Mouse (Mus musculus) hindbrain, embryonic 11.5 days (tissue): Measurements from ENCODE around the gene Tekt3. TPM values are rescaled to one million over a fixed set of nuclear protein-coding genes. Genes with fewer than 3 reads are reported as not detected.
A peak's percentile ranks its signal among the peaks of the same experiment; 100 is the strongest.

ENCODE experiments used
- ATAC-seq: fragments of 200-750 bp; cut with Nextera tagmentation; 2 replicates; pipeline ENCODE4 v1.8.0; 2017; ENCODE audit warnings: mild to moderate bottlenecking, moderate TSS enrichment, moderate library complexity; ENCODE audit not compliant: low FRiP score
- DNase-seq: peaks from one replicate; pipeline ENCODE4 v3.0.0-alpha.2; 2015; ENCODE audit warnings: low spot score
- H3K27ac ChIP-seq: fragments of 300-500 bp; sonication (generic); 2 replicates; pipeline ENCODE4 v1.5.1; 2014; ENCODE audit warnings: mild to moderate bottlenecking, low read depth, low read length
- H3K27me3 ChIP-seq: fragments of 300-500 bp; sonication (generic); 2 replicates; pipeline ENCODE4 v1.6.1; 2014; ENCODE audit warnings: mild to moderate bottlenecking, low read length, moderate library complexity, mixed read lengths; ENCODE audit not compliant: control insufficient read depth, insufficient read depth
- H3K36me3 ChIP-seq: fragments of 300-500 bp; sonication (generic); 2 replicates; pipeline ENCODE4 v1.6.1; 2014; ENCODE audit warnings: mild to moderate bottlenecking, low read length, moderate library complexity, mixed read lengths; ENCODE audit not compliant: control insufficient read depth, insufficient read depth
- H3K4me1 ChIP-seq: fragments of 300-500 bp; sonication (generic); replicated peaks from 2 replicates; pipeline ENCODE4 v1.6.1; 2014; ENCODE audit warnings: low read length, mixed read lengths; ENCODE audit not compliant: control insufficient read depth, insufficient read depth
- H3K4me2 ChIP-seq: fragments of 300-500 bp; sonication (generic); replicated peaks from 2 replicates; pipeline ENCODE4 v1.6.1; 2014; ENCODE audit warnings: mild to moderate bottlenecking, low read depth, low read length
- H3K4me3 ChIP-seq: fragments of 300-500 bp; sonication (generic); 2 replicates; pipeline ENCODE4 v1.5.1; 2014; ENCODE audit warnings: low read depth, low read length
- H3K9ac ChIP-seq: fragments of 300-500 bp; sonication (generic); 2 replicates; pipeline ENCODE4 v1.6.1; 2014; ENCODE audit warnings: low read depth, low read length
- H3K9me3 ChIP-seq: fragments of 300-500 bp; sonication (generic); 2 replicates; pipeline ENCODE4 v1.6.1; 2016; ENCODE audit warnings: low read length; ENCODE audit not compliant: control insufficient read depth
- WGBS: fragments of 180-500 bp; shearing (Covaris S2); extraction: QIAGEN DNeasy Blood & Tissue Kit; methylation state at CpG from one replicate; pipeline ENCODE4 v1.1.7; 2014; 5-methylcytosine and 5-hydroxymethylcytosine counted together
- polyA plus RNA-seq: library from polyadenylated mRNA; unstranded; fragments of >200 nt; fragmentation: Nextera tagmentation; extraction: Ambion mirVana; gene quantifications from 2 replicates; pipeline ENCODE4 v1.2.1, GENCODE M21; 2014

Gene Tekt3
- polyA plus RNA-seq, 1 experiment from 2014 or later: 0.12 TPM

GRCm38 (mm10) chr11:63131001-63131692 is 69.7 kb downstream of the Tekt3 start:
- peak overlapping the region; percentile 33 for H3K9ac ChIP-seq
- peaks cover 32% of the 10 kb centered on the region for H3K27me3 ChIP-seq
- ATAC-seq (no peak), DNase-seq (no peak)
- peaks cover 6% of the 10 kb centered on the region for H3K4me1 ChIP-seq
- peak overlapping the region; percentile 51 for H3K4me3 ChIP-seq
- H3K4me2 ChIP-seq: peak overlapping the region; percentile 79
- no peak overlapping the region for H3K27ac ChIP-seq
- no peaks in the 10 kb centered on the region for H3K9me3 ChIP-seq
- WGBS: 4% methylated on average over 33 of the region's 33 CpGs
- H3K36me3 ChIP-seq: no peaks in the 10 kb centered on the region

GRCm38 (mm10) chr11:63131693-63132040 is 70.2 kb downstream of the Tekt3 start:
- peak overlapping the region; percentile 79 for H3K4me2 ChIP-seq
- H3K4me1 ChIP-seq: peaks cover 6% of the 10 kb centered on the region
- DNase-seq: peak; percentile 52
- no peaks in the 10 kb centered on the region for H3K36me3 ChIP-seq
- H3K9ac ChIP-seq: peak overlapping the region; percentile 33; the same call in 1 of the 2 replicates
- H3K27ac ChIP-seq: no peak overlapping the region
- peak overlapping the region; percentile 51 for H3K4me3 ChIP-seq
- no peaks in the 10 kb centered on the region for H3K9me3 ChIP-seq
- no peak for ATAC-seq
- H3K27me3 ChIP-seq: peaks cover 32% of the 10 kb centered on the region
- WGBS: 6% methylated on average over 11 of the region's 11 CpGs

- ATAC-seq: peak; percentile 41; the same call in 1 of the 2 replicates
- H3K36me3 ChIP-seq: no peaks in the 10 kb centered on the region
- peak overlapping the region; percentile 67; the same call in 1 of the 2 replicates for H3K27ac ChIP-seq
- peak overlapping the region; percentile 51 for H3K4me3 ChIP-seq
- peaks cover 6% of the 10 kb centered on the region for H3K4me1 ChIP-seq
- H3K9ac ChIP-seq: peak overlapping the region; percentile 63
- WGBS: 1% methylated on average over 11 of the region's 11 CpGs
- peak overlapping the region; percentile 79 for H3K4me2 ChIP-seq
- no peaks in the 10 kb centered on the region for H3K9me3 ChIP-seq
- H3K27me3 ChIP-seq: peaks cover 32% of the 10 kb centered on the region
- DNase-seq: no peak
These were observed 70.7 kb downstream of the Tekt3 start for GRCm38 (mm10) chr11:63132151-63132500.

GRCm38 (mm10) chr11:63132501-63133435 is 71.3 kb downstream of the Tekt3 start:
- no peaks in the 10 kb centered on the region for H3K9me3 ChIP-seq
- no peaks in the 10 kb centered on the region for H3K36me3 ChIP-seq
- peak overlapping the region; percentile 67 for H3K27ac ChIP-seq
- peaks cover 6% of the 10 kb centered on the region for H3K4me1 ChIP-seq
- peak overlapping the region; percentile 63 for H3K9ac ChIP-seq
- ATAC-seq: peak; percentile 58
- peaks cover 32% of the 10 kb centered on the region for H3K27me3 ChIP-seq
- under 1% methylated on average over 61 of the region's 66 CpGs for WGBS
- peak; percentile 74 for DNase-seq
- H3K4me3 ChIP-seq: peak overlapping the region; percentile 51
- peak overlapping the region; percentile 79 for H3K4me2 ChIP-seq

- no peak for DNase-seq
- Histone ChIP-seq H3K9ac (no peak overlapping the region), H3K27me3 (peaks cover 32% of the 10 kb centered on the region), H3K36me3 (no peaks in the 10 kb centered on the region), H3K4me1 (peaks cover 6% of the 10 kb centered on the region), H3K9me3 (no peaks in the 10 kb centered on the region), H3K4me3 (no peak overlapping the region), H3K4me2 (no peak overlapping the region), H3K27ac (no peak overlapping the region)
- 90% methylated on average over 5 of the region's 5 CpGs for WGBS
- ATAC-seq: no peak
These were observed 72.6 kb downstream of the Tekt3 start for GRCm38 (mm10) chr11:63134021-63134420.

- peak; percentile 26 for DNase-seq
- Histone ChIP-seq H3K27me3 (peaks cover 29% of the 10 kb centered on the region), H3K9ac (no peak overlapping the region), H3K4me3 (no peak overlapping the region), H3K36me3 (no peaks in the 10 kb centered on the region), H3K27ac (no peak overlapping the region), H3K9me3 (no peaks in the 10 kb centered on the region), H3K4me1 (peaks cover 6% of the 10 kb centered on the region), H3K4me2 (no peak overlapping the region)
- no peak for ATAC-seq
- WGBS: 71% methylated on average over 15 of the region's 15 CpGs
These were observed 73.5 kb downstream of the Tekt3 start for GRCm38 (mm10) chr11:63134742-63135482.

GRCm38 (mm10) chr11:63135622-63136021 is 74.2 kb downstream of the Tekt3 start:
- Histone ChIP-seq H3K4me1 (peaks cover 6% of the 10 kb centered on the region), H3K4me2 (no peak overlapping the region), H3K27me3 (peaks cover 26% of the 10 kb centered on the region), H3K9ac (no peak overlapping the region), H3K36me3 (no peaks in the 10 kb centered on the region), H3K9me3 (no peaks in the 10 kb centered on the region), H3K4me3 (no peak overlapping the region), H3K27ac (no peak overlapping the region)
- ATAC-seq: peak; percentile 37
- DNase-seq: peak; percentile 97
- WGBS: 5% methylated on average over 8 of the region's 8 CpGs

GRCm38 (mm10) chr11:63136205-63136604 is 74.8 kb downstream of the Tekt3 start:
- Histone ChIP-seq H3K27ac (no peak overlapping the region), H3K9me3 (no peaks in the 10 kb centered on the region), H3K27me3 (peaks cover 20% of the 10 kb centered on the region), H3K4me1 (peaks cover 6% of the 10 kb centered on the region; the same call in 1 of the 2 replicates), H3K4me2 (no peak overlapping the region), H3K36me3 (no peaks in the 10 kb centered on the region), H3K4me3 (no peak overlapping the region), H3K9ac (no peak overlapping the region)
- WGBS: 80% methylated on average over 6 of the region's 6 CpGs
- no peak for DNase-seq
- ATAC-seq: no peak
